7 mouse cellular contexts compared by ENCODE assay signal in genomic region chr4:135433086-135433442, GRCm38 (mm10). TPM values are rescaled to one million over a fixed set of nuclear protein-coding genes. Genes with fewer than 3 reads are reported as not detected.
DNase-seq lines count a peak whose midpoint lies in the region; ATAC-seq and TF ChIP-seq lines count a peak whose summit lies in the region.

No protein-coding gene starts in this region.

- no peaks in the 10 kb centered on the region for H3K27me3 ChIP-seq in lung, embryonic 15.5 days
- H3K27me3 ChIP-seq in forebrain, postnatal 0 days (ENCODE audit: insufficient read depth, low read length), result 0 out of 2 replicates have a peak, but pooled peaks cover 5% of the 10 kb centered on the region
- no peaks in the 10 kb centered on the region for H3K27me3 ChIP-seq in liver, postnatal 0 days (ENCODE audit: insufficient read depth, low read length)

- peak overlapping the region; percentile 89 for H3K4me2 ChIP-seq in lung, embryonic 15.5 days
- peak overlapping the region; percentile 73 for H3K4me2 ChIP-seq in forebrain, postnatal 0 days (ENCODE audit: low read depth)
- peak overlapping the region; percentile 93 for H3K4me2 ChIP-seq in liver, postnatal 0 days (ENCODE audit: low read depth, low read length)

- H3K9ac ChIP-seq in lung, embryonic 15.5 days, result peak overlapping the region; percentile 76
- H3K9ac ChIP-seq in forebrain, postnatal 0 days, result peak overlapping the region; percentile 73
- H3K9ac ChIP-seq in liver, postnatal 0 days (replicated peaks), result peak overlapping the region; percentile 79

- peak overlapping the region; percentile 76 for H3K4me3 ChIP-seq in lung, embryonic 15.5 days
- peak overlapping the region; percentile 71 for H3K4me3 ChIP-seq in forebrain, postnatal 0 days (ENCODE audit: low read depth, low read length)
- H3K4me3 ChIP-seq in liver, postnatal 0 days (ENCODE audit: low read depth, low read length), result peak overlapping the region; percentile 66

- no peak overlapping the region for H3K27ac ChIP-seq in lung, embryonic 15.5 days
- no peak overlapping the region for H3K27ac ChIP-seq in forebrain, postnatal 0 days (ENCODE audit: low read depth, low read length)
- no peak overlapping the region for H3K27ac ChIP-seq in liver, postnatal 0 days (ENCODE audit: low read depth)

- no peak for ATAC-seq in lung, embryonic 15.5 days (ENCODE audit: borderline replicate concordance, extremely low read depth, low FRiP score, low TSS enrichment)
- no peak for ATAC-seq in forebrain, postnatal 0 days
- no peak for ATAC-seq in liver, postnatal 0 days
- no peak for ATAC-seq in erythroid progenitor cell, adult 5-6 weeks (replicated peaks; ENCODE audit: low FRiP score, poor library complexity, severe bottlenecking)

- TF ChIP-seq CTCF in forebrain, postnatal 0 days (IDR thresholded peaks at IDR 0.05; ENCODE audit: low read depth), result no peak
- TF ChIP-seq CTCF in liver, postnatal 0 days (IDR thresholded peaks at IDR 0.05; ENCODE audit: low read depth), result no peak

- TF ChIP-seq EP300 in liver, postnatal 0 days (IDR thresholded peaks at IDR 0.05; ENCODE audit: low read depth), result no peak

- no peaks in the 10 kb centered on the region for H3K9me3 ChIP-seq in lung, embryonic 15.5 days
- H3K9me3 ChIP-seq in forebrain, postnatal 0 days (ENCODE audit: low read length), result no peaks in the 10 kb centered on the region
- no peaks in the 10 kb centered on the region for H3K9me3 ChIP-seq in liver, postnatal 0 days (ENCODE audit: low read length)

- peaks cover 14% of the 10 kb centered on the region for H3K4me1 ChIP-seq in lung, embryonic 15.5 days
- H3K4me1 ChIP-seq in forebrain, postnatal 0 days (ENCODE audit: insufficient read depth), result peaks cover 3% of the 10 kb centered on the region; the same call in 1 of the 2 replicates
- H3K4me1 ChIP-seq in liver, postnatal 0 days (ENCODE audit: insufficient read depth), result peaks cover 9% of the 10 kb centered on the region

- no peaks in the 10 kb centered on the region for H3K36me3 ChIP-seq in lung, embryonic 15.5 days
- no peaks in the 10 kb centered on the region for H3K36me3 ChIP-seq in forebrain, postnatal 0 days (ENCODE audit: insufficient read depth)
- H3K36me3 ChIP-seq in liver, postnatal 0 days (replicated peaks; ENCODE audit: insufficient read depth, low read length), result no peaks in the 10 kb centered on the region

- 6% methylated on average over 10 of the region's 10 CpGs for WGBS in lung, embryonic 15.5 days
- 6% methylated on average over 10 of the region's 10 CpGs for WGBS in forebrain, postnatal 0 days
- WGBS in liver, postnatal 0 days (ENCODE audit: insufficient replicate concordance), result 19% methylated on average over 10 of the region's 10 CpGs

- no peak for DNase-seq in lung, postnatal 4 days
- peak; percentile 69 for DNase-seq in cerebellum, adult 9-11 months
- DNase-seq in forebrain, postnatal 0 days, result peak; percentile 13
- DNase-seq in liver, postnatal 0 days, result peak; percentile 26
- no peak for DNase-seq in T-cell, adult 2 months (ENCODE audit: low spot score)

RNA-seq across cellular contexts. Expression of gene Rcan3, which starts 0.6 kb away (rescaled TPM):
- 15.6 and 16.3 TPM in 2 replicates for polyA plus RNA-seq in lung, embryonic 15.5 days (2015; fragmentation: Nextera tagmentation; extraction: Ambion mirVana)
- total RNA-seq in forebrain, postnatal 0 days (2014; rRNA removed), result 52.4 and 67.3 TPM in 2 replicates
- polyA plus RNA-seq in forebrain, postnatal 0 days (2015; fragmentation: Nextera tagmentation; extraction: Ambion mirVana), result 32.6 and 40.4 TPM in 2 replicates
- 3.7 and 4.9 TPM in 2 replicates for polyA plus RNA-seq in liver, postnatal 0 days (2015; fragmentation: Nextera tagmentation; extraction: Ambion mirVana)
- total RNA-seq in erythroid progenitor cell, adult 5-6 weeks (2015; ENCODE audit: low replicate concordance), result 8.0 and 10.8 TPM in 2 replicates
- total RNA-seq in erythroid progenitor cell, adult 5-6 weeks (2017; ENCODE audit: low replicate concordance), result 8.5 and 9.1 TPM in 2 replicates

RNA-seq across cellular contexts. Expression of gene Ncmap, which starts 35.0 kb away (rescaled TPM):
- polyA plus RNA-seq in lung, embryonic 15.5 days (2015; fragmentation: Nextera tagmentation; extraction: Ambion mirVana), result 5.6 and 7.0 TPM in 2 replicates
- total RNA-seq in forebrain, postnatal 0 days (2014; rRNA removed), result 0.90 and 1.2 TPM in 2 replicates
- 0.63 and 0.86 TPM in 2 replicates for polyA plus RNA-seq in forebrain, postnatal 0 days (2015; fragmentation: Nextera tagmentation; extraction: Ambion mirVana)
- 0.12 and 0.14 TPM in 2 replicates for polyA plus RNA-seq in liver, postnatal 0 days (2015; fragmentation: Nextera tagmentation; extraction: Ambion mirVana)
- total RNA-seq in erythroid progenitor cell, adult 5-6 weeks (2015; ENCODE audit: low replicate concordance), result not detected in 2 replicates
- not detected in 2 replicates for total RNA-seq in erythroid progenitor cell, adult 5-6 weeks (2017; ENCODE audit: low replicate concordance)

Comparison
In these comparisons a context has a peak if more than half of its experiments do, and no peak if none do; other contexts are left out.
1. DNase-seq: peak in cerebellum, adult 9-11 months (single experiment), forebrain, postnatal 0 days (single experiment) and liver, postnatal 0 days (single experiment); none in lung, postnatal 4 days (0 of 2) and T-cell, adult 2 months (single experiment).
2. Peak in every context shown above with its lines, with median percentiles within 50 percentile points of each other: H3K4me2 ChIP-seq, H3K4me3 ChIP-seq and H3K9ac ChIP-seq.